Mouse (Mus musculus) stomach, postnatal 0 days (tissue): ENCODE measurements around the gene Tph1. TPM values are rescaled to one million over a fixed set of nuclear protein-coding genes. Genes with fewer than 3 reads are reported as not detected.
"Not testable (repeated sequence)": the region's sequence is repeated elsewhere in the genome, so short reads cannot be mapped to it uniquely, and the experiment has no call there.

Experiments
- ATAC-seq: fragments of 200-750 bp; cut with Nextera tagmentation; 2 replicates; pipeline ENCODE4 v1.8.0; 2017; ENCODE audit not compliant: low FRiP score, low TSS enrichment
- DNase-seq: peaks from one replicate; pipeline ENCODE4 v3.0.0-alpha.2; 2016; ENCODE audit warnings: low spot score
- H3K27ac ChIP-seq: fragments of 300-500 bp; sonication (generic); replicated peaks from 2 replicates; pipeline ENCODE4 v1.5.1; 2014; ENCODE audit warnings: mild to moderate bottlenecking, control low read depth
- H3K27me3 ChIP-seq: fragments of 300-500 bp; sonication (generic); 2 replicates; pipeline ENCODE4 v1.6.1; 2014; ENCODE audit warnings: low read length; ENCODE audit not compliant: control insufficient read depth, insufficient read depth
- H3K36me3 ChIP-seq: fragments of 300-500 bp; sonication (generic); 2 replicates; pipeline ENCODE4 v1.6.1; 2014; ENCODE audit warnings: low read length, mixed read lengths; ENCODE audit not compliant: control insufficient read depth, insufficient read depth
- H3K4me1 ChIP-seq: fragments of 300-500 bp; sonication (generic); replicated peaks from 2 replicates; pipeline ENCODE4 v1.6.1; 2014; ENCODE audit warnings: antibody characterized with exemption; ENCODE audit not compliant: control insufficient read depth, insufficient read depth
- H3K4me2 ChIP-seq: fragments of 300-500 bp; sonication (generic); replicated peaks from 2 replicates; pipeline ENCODE4 v1.6.1; 2014; ENCODE audit warnings: low read depth, mild to moderate bottlenecking, control low read depth, moderate library complexity
- H3K4me3 ChIP-seq: fragments of 300-500 bp; sonication (generic); 2 replicates; pipeline ENCODE4 v1.5.1; 2014; ENCODE audit warnings: low read depth, low read length, control low read depth
- H3K9ac ChIP-seq: fragments of 300-500 bp; sonication (generic); 2 replicates; pipeline ENCODE4 v1.6.1; 2014; ENCODE audit warnings: mild to moderate bottlenecking, low read length, control low read depth, mixed read lengths
- H3K9me3 ChIP-seq: fragments of 300-500 bp; sonication (generic); 2 replicates; pipeline ENCODE4 v1.6.1; 2016; ENCODE audit warnings: low read length; ENCODE audit not compliant: control insufficient read depth
- CTCF ChIP-seq: IDR thresholded peaks from 2 replicates; pipeline ENCODE4 v1.5.1; 2016; ENCODE audit warnings: antibody characterized with exemption, low read depth, mild to moderate bottlenecking, moderate library complexity
- EP300 ChIP-seq: optimal IDR thresholded peaks from 2 replicates; pipeline ENCODE3; 2016; ENCODE audit warnings: antibody characterized with exemption
- WGBS: fragments of 180-500 bp; shearing (Covaris S2); extraction: QIAGEN DNeasy Blood & Tissue Kit; methylation state at CpG from one replicate; pipeline ENCODE4 v1.1.7; 2014; 5-methylcytosine and 5-hydroxymethylcytosine counted together
- polyA plus RNA-seq: library from polyadenylated mRNA; unstranded; fragments of >200 nt; fragmentation: Nextera tagmentation; extraction: Ambion mirVana; gene quantifications from 2 replicates; pipeline ENCODE4 v1.2.1, GENCODE M21; 2015

The Tph1 gene
- polyA plus RNA-seq, 1 experiment from 2014 or later, result 0.79 TPM

- Histone ChIP-seq H3K4me2 (no peak overlapping the region), H3K9me3 (no peaks in the 10 kb centered on the region), H3K4me1 (no peaks in the 10 kb centered on the region), H3K4me3 (no peak overlapping the region), H3K36me3 (no peaks in the 10 kb centered on the region), H3K27me3 (no peaks in the 10 kb centered on the region), H3K9ac (no peak overlapping the region), H3K27ac (no peak overlapping the region)
- 0 out of 2 replicates have a peak, but pooled peaks have one; percentile 24 for ATAC-seq
- TF ChIP-seq CTCF, result no peak
- no peak for TF ChIP-seq EP300
- peak; percentile 34 for DNase-seq
- WGBS, result 2% methylated on average over 21 of the region's 21 CpGs
Observed at GRCm38 (mm10) chr7:46667256-46667655, 5.1 kb downstream of the Tph1 start.

GRCm38 (mm10) chr7:46665236-46665635 is 7.1 kb downstream of the Tph1 start:
- DNase-seq (peak; percentile 47), ATAC-seq (no peak)
- WGBS, result 34% methylated on average over 9 of the region's 9 CpGs
- Histone ChIP-seq H3K4me1 (no peaks in the 10 kb centered on the region), H3K36me3 (no peaks in the 10 kb centered on the region), H3K4me2 (no peak overlapping the region), H3K4me3 (no peak overlapping the region), H3K27me3 (no peaks in the 10 kb centered on the region), H3K27ac (no peak overlapping the region), H3K9me3 (no peaks in the 10 kb centered on the region), H3K9ac (no peak overlapping the region)
- no peak for TF ChIP-seq EP300
- TF ChIP-seq CTCF, result peak; percentile 74

- H3K27me3 ChIP-seq, result no peaks in the 10 kb centered on the region
- no peak for TF ChIP-seq EP300
- TF ChIP-seq CTCF, result no peak
- H3K4me3 ChIP-seq, result no peak overlapping the region
- H3K4me2 ChIP-seq, result no peak overlapping the region
- WGBS, result 44% methylated on average over 18 of the region's 18 CpGs
- H3K9me3 ChIP-seq, result no peaks in the 10 kb centered on the region
- DNase-seq (no peak), ATAC-seq (no peak)
- no peak overlapping the region for H3K27ac ChIP-seq
- H3K36me3 ChIP-seq, result no peaks in the 10 kb centered on the region
- H3K4me1 ChIP-seq, result no peaks in the 10 kb centered on the region
- no peak overlapping the region for H3K9ac ChIP-seq
Observed at GRCm38 (mm10) chr7:46661591-46662090, 10.7 kb downstream of the Tph1 start.

- no peak for TF ChIP-seq EP300
- no peak for TF ChIP-seq CTCF
- no peak overlapping the region for H3K4me2 ChIP-seq
- no peaks in the 10 kb centered on the region for H3K9me3 ChIP-seq
- H3K9ac ChIP-seq, result no peak overlapping the region
- no peak for ATAC-seq
- H3K27me3 ChIP-seq, result no peaks in the 10 kb centered on the region
- H3K27ac ChIP-seq, result no peak overlapping the region
- no peak overlapping the region for H3K4me3 ChIP-seq
- WGBS, result 30% methylated on average over 2 of the region's 2 CpGs
- no peaks in the 10 kb centered on the region for H3K36me3 ChIP-seq
- no peaks in the 10 kb centered on the region for H3K4me1 ChIP-seq
- no peak for DNase-seq
Observed at GRCm38 (mm10) chr7:46652279-46652678, 20.1 kb downstream of the Tph1 start.

GRCm38 (mm10) chr7:46650231-46650630 is 22.1 kb downstream of the Tph1 start:
- not testable (repeated sequence) for H3K27me3 ChIP-seq, H3K36me3 ChIP-seq, DNase-seq, H3K9me3 ChIP-seq, H3K27ac ChIP-seq, H3K9ac ChIP-seq, H3K4me1 ChIP-seq, ATAC-seq, H3K4me3 ChIP-seq, H3K4me2 ChIP-seq
- WGBS, result 34% methylated on average over 5 of the region's 5 CpGs

GRCm38 (mm10) chr7:46648431-46649140 is 23.8 kb downstream of the Tph1 start:
- no peak for DNase-seq
- H3K4me1 ChIP-seq, result no peaks in the 10 kb centered on the region
- 67% methylated on average over 4 of the region's 4 CpGs for whole genome bisulfite sequencing
- ATAC-seq, result no peak
- H3K36me3 ChIP-seq, result no peaks in the 10 kb centered on the region
- no peaks in the 10 kb centered on the region for H3K27me3 ChIP-seq
- H3K9me3 ChIP-seq, result no peaks in the 10 kb centered on the region
- H3K4me3 ChIP-seq, result no peak overlapping the region
- H3K4me2 ChIP-seq, result no peak overlapping the region
- H3K27ac ChIP-seq, result no peak overlapping the region
- no peak overlapping the region for H3K9ac ChIP-seq
- no peak for TF ChIP-seq EP300
- TF ChIP-seq CTCF, result no peak
